Mouse (Mus musculus): ENCODE measurements around the gene Emilin1.

Gene Emilin1

GRCm38 (mm10) chr5:30925217-30925616, 12.0 kb downstream of the Emilin1 start:
- DNase-seq (ENCODE audit: low read depth, low spot score) = no peak

DNA sequence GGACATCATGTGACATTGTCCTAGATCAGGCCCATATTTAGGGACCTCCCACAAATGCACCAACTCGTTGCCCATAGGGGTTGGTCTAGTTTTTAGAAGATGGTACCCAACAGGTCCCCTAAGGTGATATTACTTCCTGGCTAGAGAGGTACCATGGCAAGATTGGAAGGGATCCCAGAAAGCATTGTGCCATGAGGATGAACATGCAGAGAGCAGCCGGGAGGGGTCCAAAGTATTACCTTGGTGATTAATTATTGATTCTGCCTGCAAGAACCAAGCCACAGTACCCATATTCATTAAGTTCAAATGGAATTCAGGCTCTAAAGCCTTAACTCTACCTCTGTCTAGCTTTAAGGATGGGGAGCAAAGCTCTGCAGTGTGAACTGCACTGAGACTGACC, 12.9 kb downstream of the Emilin1 start:
- DNase-seq (ENCODE audit: low read depth, low spot score) = no peak

GRCm38 (mm10) chr5:30927945-30928529, 14.8 kb downstream of the Emilin1 start:
- DNase-seq (ENCODE audit: low read depth, low spot score) = peak; percentile 48

DNA sequence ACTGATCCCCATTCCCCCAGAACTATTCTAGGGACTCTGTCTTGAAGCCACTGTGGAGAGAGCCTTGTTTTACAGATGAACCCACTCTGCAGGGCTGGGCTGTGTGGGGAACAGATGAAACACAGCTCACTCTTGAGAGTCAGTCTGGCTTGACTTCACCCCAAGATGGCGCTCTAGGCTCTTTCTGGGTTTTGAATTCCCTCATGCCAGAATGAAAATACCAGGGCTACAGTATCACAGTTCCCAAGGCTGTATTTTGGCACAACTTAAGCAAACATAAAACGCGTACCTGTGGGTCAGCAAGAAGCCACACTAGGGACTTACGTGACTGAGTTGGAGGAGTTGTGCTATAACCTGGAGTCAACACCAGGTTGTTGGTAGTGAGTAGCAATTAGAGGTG, 16.9 kb downstream of the Emilin1 start:
- peak; percentile 89 for DNase-seq (ENCODE audit: low read depth, low spot score)

GRCm38 (mm10) chr5:30930846-30931245, 17.6 kb downstream of the Emilin1 start:
- no peak for DNase-seq (ENCODE audit: low read depth, low spot score)

DNA sequence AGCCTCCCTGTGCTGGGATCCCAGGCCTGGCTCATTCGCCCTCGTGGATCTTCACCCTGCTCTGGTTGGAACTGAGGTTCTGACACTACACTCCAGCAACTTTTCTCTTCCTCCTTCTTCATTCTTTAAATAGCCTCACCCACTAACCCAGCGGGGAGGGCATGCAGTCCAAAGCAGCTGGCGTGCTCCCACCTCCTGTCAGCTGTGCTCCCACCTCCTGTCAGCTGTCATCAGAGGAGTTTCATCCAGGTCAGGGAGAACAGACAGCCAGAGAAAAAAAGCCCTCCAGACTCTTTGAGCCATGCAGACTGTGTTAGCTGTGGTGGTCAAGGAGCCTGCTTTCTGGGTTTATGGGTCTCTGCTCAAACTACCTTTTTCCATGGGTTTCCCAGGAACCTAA, 18.2 kb downstream of the Emilin1 start:
- DNase-seq (ENCODE audit: low read depth, low spot score) = no peak

GRCm38 (mm10) chr5:30933705-30934104, 20.5 kb downstream of the Emilin1 start:
- DNase-seq (ENCODE audit: low read depth, low spot score) = no peak

DNA sequence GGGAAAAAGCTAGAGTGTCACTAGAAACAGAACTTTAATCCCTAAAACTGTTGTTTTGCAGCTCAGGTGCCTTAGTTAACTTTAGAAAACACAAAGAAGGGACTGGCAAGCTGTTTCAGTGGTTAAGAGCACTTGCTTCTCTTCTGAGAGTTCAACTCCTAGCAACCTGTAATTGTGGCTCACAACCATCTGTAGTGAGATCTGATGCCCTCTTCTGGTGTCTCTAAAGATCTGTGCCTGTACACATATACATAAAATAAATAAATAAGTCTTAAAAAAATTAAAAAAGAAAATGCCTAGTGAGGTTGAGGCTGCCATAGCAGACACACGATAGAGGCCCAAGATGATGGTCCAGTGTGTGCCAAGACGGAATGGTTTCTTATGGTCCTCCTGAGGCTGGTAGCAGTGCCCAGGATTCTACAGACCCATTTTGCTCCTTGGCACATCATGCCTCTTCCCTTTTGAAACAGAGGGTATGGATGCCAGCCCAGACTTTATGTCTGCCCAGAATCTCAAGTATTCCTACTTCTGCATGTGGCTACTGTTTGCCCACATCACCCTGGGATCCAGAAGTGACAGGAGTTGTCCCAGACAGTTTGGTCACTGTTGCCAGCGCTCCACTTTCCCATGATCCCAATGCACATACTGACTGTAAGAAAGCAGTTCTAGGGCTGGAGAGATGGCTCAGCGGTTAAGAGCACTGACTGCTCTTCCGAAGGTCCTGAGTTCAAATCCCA, 21.7 kb downstream of the Emilin1 start:
- DNase-seq (ENCODE audit: low read depth, low spot score) = peak; percentile 57

- DNase-seq (ENCODE audit: low read depth, low spot score) = peak; percentile 43
Measured at GRCm38 (mm10) chr5:30943004-30943403, 29.8 kb downstream of the Emilin1 start.

DNA sequence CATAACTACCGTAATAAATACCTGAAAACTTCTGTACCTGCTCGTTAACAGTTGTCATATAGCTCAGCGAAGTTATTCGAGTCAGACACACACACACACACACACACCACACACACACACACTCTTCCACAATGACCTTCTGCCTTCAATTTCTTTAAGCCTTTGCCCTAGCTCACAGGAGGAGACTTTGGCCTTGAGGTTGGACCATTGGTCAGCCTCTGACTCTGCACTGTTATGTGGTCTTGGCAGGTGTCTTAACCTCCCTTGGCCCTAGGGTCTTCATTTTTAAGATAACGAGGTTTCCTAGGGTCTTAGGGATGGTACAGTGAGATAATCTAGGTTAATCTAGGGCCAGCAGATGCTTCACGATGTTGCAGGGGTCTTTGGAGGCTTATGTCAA, 31.1 kb downstream of the Emilin1 start:
- no peak for DNase-seq (ENCODE audit: low read depth, low spot score)

DNA sequence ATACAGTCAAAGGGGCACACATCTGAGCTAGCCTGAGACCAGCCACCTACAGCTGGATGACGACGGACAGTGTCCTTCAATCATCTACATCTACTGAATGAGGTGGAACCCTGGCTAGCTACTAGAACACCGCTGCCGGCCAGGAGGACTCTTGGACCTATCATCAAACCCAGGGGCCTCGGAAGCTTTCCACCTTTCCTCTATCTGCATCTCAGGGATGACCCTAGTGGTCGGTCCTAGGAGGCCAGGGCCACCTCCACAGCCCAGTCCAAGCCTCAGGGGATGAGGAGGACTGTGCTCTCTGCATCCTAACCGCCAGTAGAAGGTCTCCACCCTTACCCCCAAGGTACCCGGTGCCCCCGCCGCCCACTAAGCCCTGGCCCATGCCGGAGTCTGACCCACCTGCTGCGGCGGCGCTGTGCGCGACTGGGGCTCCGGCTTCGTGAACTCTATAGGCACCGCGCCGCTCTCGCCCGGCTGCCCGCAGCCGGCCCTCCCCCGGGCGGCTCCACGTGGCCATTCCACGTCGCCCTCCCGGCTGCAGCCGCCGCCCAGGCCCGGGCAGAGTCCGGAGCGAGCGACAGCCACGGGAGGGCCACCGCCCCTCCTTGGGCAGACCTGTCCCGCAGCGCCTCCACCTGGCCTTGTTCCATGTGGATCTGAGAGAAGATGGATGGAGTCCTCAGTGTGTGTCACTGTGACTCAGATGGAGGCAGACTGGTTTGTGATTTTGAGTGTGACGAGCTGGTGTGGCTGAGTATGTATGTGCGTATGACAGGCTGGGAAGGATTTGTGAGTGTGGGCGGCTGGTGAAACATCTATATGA, 32.0 kb downstream of the Emilin1 start, which contains the start of gene Cgref1:
Gene Cgref1 (minus strand): TSS at position 636 of the 826 bp plus-strand sequence.
- DNase-seq (ENCODE audit: low read depth, low spot score) = peak; percentile 77

DNA sequence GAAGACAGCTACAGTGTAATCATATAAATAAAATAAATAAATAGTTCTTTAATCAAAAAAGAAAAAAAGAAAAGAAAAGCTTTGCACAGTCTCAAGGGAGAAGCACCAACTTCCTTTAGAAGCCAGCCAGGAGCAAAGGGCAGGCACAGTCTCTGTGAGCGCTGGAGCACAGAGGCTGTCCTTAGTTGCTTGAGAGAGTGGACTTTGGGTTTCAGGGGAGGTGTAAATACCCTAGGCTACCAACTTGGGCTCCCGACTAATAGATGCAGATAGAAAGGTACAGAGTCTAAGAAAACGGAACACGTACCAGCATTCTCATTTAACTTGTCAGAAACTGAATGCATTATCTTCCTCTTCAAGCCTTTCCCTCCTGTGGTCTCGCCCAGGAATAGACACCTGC, 35.4 kb downstream of the Emilin1 start:
- DNase-seq (ENCODE audit: low read depth, low spot score) = no peak

DNA sequence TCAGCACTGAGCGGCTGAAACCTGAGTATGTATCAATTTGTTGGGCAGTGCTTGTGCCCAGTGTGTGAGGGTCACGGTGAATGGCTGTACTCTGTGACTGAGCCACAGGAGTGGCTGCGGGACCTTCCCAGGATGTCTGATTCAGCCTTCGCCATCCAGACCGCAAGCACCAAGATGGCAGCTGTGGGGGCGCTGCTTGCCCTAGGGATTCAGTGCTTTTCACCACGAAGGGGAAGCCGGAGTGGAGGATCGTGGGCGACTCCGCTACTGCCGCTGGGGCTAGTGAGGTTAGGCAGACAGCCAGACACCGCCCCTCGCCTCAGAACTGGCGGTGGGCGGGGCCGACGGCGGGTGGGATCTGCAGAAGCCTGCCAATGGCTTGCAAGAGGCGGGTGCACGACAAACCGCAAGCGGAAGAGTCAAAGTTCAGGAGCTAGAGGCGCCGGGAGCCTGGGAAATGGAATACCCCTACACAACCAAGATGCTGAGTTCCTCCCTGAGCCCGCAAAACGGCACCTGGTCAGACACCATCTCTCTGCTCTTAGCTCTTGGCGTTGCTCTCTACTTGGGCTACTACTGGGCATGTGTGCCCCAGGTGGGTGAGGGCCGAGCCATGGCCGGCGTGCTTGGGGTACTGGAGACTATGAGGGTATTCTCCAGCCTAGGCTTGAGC, 36.6 kb downstream of the Emilin1 start:
- peak; percentile 95 for DNase-seq (ENCODE audit: low read depth, low spot score)

DNA sequence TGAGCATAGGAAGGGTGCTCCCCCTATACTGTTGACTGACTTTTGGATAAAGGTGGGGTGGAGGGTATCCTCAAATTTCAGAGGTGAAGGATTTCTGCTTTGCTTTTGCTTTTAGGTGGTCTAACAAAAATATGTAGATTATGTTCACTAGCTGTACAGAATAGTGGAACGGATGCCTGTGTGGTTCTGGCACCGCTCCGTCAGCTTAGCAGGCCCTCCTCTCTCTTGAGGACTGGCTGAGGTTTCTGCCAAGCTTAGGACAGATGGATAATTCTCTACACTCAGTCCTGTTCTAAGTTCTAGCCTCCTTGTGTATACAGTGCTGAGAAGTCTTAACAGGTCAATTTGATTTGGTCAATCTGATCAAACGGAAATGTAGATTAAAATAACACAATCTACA, 37.2 kb downstream of the Emilin1 start:
- DNase-seq (ENCODE audit: low read depth, low spot score) = peak; percentile 58

DNA sequence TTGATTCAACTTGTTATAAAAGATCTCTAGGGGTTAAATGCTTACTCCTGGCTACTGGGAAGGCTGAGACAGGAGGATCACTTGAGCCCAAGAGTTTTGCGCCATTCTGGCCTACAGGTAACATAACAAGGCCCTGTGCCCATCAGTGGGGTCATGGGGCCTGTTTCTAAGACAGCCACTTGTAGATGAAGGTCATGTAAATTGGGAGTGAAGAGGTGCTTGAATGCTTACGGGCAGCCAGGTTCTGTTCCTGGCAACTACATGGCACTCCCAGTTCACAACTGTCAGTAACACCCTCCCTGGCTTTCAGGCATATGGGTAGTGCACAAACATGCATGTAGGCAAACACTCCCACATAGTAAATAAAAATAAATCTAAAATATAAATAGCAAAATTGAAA, 37.7 kb downstream of the Emilin1 start:
- no peak for DNase-seq (ENCODE audit: low read depth, low spot score)

DNA sequence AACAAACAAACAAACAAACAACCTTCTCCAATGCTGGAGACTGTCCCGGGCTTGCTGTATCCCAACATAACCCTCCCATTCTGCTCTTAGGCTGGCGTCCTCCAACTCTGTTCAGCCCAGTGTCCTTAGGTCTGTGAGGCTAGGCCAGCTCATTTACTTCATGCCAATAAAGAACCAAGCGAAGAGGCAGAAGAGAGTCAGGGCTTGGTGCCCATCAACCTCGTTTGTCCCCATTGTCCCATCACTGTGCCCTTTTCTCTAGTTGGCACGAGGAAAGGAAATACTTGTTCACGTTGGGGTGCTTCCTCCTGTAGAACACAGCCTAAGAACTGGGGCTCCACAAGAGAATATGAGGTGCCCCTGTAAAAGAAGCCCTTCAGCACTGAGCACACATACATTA, 38.5 kb downstream of the Emilin1 start:
- no peak for DNase-seq (ENCODE audit: low read depth, low spot score)

- no peak for DNase-seq (ENCODE audit: low read depth, low spot score)
Measured at GRCm38 (mm10) chr5:30952551-30952950, 39.3 kb downstream of the Emilin1 start.

DNA sequence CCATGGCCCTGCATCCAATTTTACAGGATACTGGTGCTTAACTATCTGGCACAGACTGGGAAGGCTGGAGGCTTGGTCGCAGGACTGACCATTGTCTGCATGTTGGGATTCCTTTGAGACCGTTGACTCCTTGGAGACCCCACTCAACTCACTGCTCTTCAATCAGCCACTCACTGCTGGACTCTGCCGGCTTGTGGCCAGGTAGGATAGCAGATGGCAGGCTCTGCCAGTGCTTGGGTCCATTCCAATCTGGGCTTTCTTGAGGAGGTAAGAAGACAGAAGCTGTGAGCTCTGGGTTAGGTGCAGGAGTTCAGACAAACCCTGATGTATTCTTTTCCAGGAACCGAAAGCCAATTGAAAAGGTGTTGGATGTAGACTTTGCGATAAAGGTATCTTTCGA, 40.9 kb downstream of the Emilin1 start:
- DNase-seq (ENCODE audit: low read depth, low spot score) = no peak

- DNase-seq (ENCODE audit: low read depth, low spot score) = no peak
Measured at GRCm38 (mm10) chr5:30954556-30954955, 41.4 kb downstream of the Emilin1 start.

DNA sequence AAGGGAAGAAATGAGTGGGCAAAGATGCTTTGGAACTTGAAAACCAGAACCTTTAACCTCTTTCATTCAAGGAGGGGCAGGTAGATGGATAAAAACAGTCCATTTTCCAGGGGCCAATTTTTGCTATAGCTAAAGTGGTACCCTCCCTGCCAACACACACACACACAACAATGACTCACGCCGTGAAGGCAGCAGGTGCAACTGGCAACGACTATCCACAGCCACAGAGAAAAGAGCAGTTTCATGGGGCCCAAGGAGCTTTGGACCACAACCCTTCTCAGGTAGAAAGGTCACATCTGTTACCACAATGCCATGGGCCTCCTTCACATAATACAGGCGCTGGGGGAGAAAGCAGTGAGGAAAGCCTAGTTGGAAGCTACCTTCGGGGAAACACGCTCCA, 42.5 kb downstream of the Emilin1 start:
- no peak for DNase-seq (ENCODE audit: low read depth, low spot score)

DNA sequence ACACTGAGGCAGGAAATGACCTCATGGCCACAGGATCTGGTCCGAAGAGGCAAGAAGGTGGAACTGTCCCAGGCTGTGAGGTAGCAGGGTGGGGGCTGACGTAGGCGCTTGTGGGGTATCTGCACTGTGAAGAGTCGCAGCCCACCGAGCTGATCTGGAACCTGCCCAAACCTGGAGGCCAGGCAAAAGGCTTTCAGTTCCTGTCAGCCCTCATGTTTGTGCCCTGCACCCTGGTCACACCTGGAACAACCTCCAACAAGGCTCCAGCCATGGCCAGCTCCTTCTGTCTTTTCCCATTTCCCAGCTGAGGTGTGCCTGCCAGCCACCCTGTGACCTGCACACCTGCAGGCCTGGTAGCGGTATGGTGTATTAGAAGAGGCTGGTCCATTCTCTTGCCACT, 44.7 kb downstream of the Emilin1 start:
- DNase-seq (ENCODE audit: low read depth, low spot score) = no peak
